Mouse (Mus musculus) CH12.LX (cell line): Measurements from ENCODE around the gene 1700001C02Rik. TPM values are rescaled to one million over a fixed set of nuclear protein-coding genes. Genes with fewer than 3 reads are reported as not detected.

ENCODE experiments used
- DNase-seq: peaks from one replicate; pipeline ENCODE4 v3.0.0-alpha.2; 2013; ENCODE audit errors: extremely low read depth
- H3K27ac ChIP-seq: 2 replicates; pipeline ENCODE4 v1.5.1; 2012; ENCODE audit warnings: low read depth, mild to moderate bottlenecking, control low read depth, moderate library complexity; ENCODE audit not compliant: insufficient read depth
- H3K27me3 ChIP-seq: replicated peaks from 2 replicates; pipeline ENCODE3; 2012; ENCODE audit warnings: inconsistent platforms
- H3K36me3 ChIP-seq, 2 experiments: replicated peaks in 1 of 2; 2 replicates each; pipeline versions ENCODE3 to v1.6.1; 2012; ENCODE audit warnings: inconsistent platforms in 1 of 2, low read length in 1 of 2, mild to moderate bottlenecking in 1 of 2, mixed read lengths in 1 of 2, moderate library complexity in 1 of 2; ENCODE audit not compliant: control insufficient read depth in 1 of 2, insufficient read depth in 1 of 2
- H3K4me1 ChIP-seq, 2 experiments: 2 replicates each; pipeline ENCODE4 v1.6.1; 2012; ENCODE audit warnings: inconsistent platforms in 1 of 2, moderate library complexity in 1 of 2; ENCODE audit not compliant: insufficient read depth in 2 of 2, control insufficient read depth in 1 of 2
- H3K4me2 ChIP-seq: 2 replicates; pipeline ENCODE4 v1.6.1; 2012; ENCODE audit warnings: low read depth, mild to moderate bottlenecking, control low read depth; ENCODE audit not compliant: poor library complexity, insufficient read depth, severe bottlenecking
- H3K4me3 ChIP-seq, 3 experiments: fragments of 150-350 bp in 1 of 3; sonication (generic) in 1 of 3; replicated peaks in 1 of 3; 2 replicates each; pipeline versions ENCODE3 to v1.5.1; 2011 to 2012; ENCODE audit warnings: low read depth in 2 of 3, low read length in 2 of 3, mild to moderate bottlenecking in 2 of 3, moderate library complexity in 2 of 3, control low read depth in 1 of 3, improper control_type of control experiment in 1 of 3, inconsistent platforms in 1 of 3, mixed read lengths in 1 of 3; ENCODE audit not compliant: poor library complexity in 1 of 3
- H3K79me2 ChIP-seq: replicated peaks from 2 replicates; pipeline ENCODE4 v1.6.1; 2012; ENCODE audit warnings: mild to moderate bottlenecking, moderate library complexity; ENCODE audit not compliant: control insufficient read depth, poor library complexity, insufficient read depth, severe bottlenecking; ENCODE audit errors: extremely low read depth
- H3K9ac ChIP-seq: 2 replicates; pipeline ENCODE4 v1.6.1; 2012; ENCODE audit warnings: low read depth, mild to moderate bottlenecking, control low read depth, moderate library complexity; ENCODE audit not compliant: insufficient read depth
- H3K9me3 ChIP-seq: replicated peaks from 2 replicates; pipeline ENCODE3; 2012; ENCODE audit warnings: low read length, inconsistent platforms, mixed read lengths
- BHLHE40 ChIP-seq: IDR thresholded peaks from 2 replicates; pipeline ENCODE4 v1.6.1; 2011; ENCODE audit warnings: mild to moderate bottlenecking, low read depth, low read length, improper control_type of control experiment
- CTCF ChIP-seq, 2 experiments: IDR thresholded peaks in 1 of 2; conservative IDR thresholded peaks in 1 of 2; 2 replicates each; pipeline ENCODE4 v1.5.1; 2011 to 2012; ENCODE audit warnings: low read depth in 2 of 2, low read length in 2 of 2, improper control_type of control experiment in 1 of 2, inconsistent platforms in 1 of 2, mild to moderate bottlenecking in 1 of 2, moderate library complexity in 1 of 2
- E2F4 ChIP-seq: IDR thresholded peaks from 2 replicates; pipeline ENCODE4 v1.6.1; 2011; ENCODE audit warnings: low read depth, low read length, improper control_type of control experiment; ENCODE audit not compliant: insufficient replicate concordance
- EP300 ChIP-seq: IDR thresholded peaks from 2 replicates; pipeline ENCODE4 v1.6.1; 2011; ENCODE audit warnings: low read length, improper control_type of control experiment
- ETS1 ChIP-seq: conservative IDR thresholded peaks from 2 replicates; pipeline ENCODE4 v1.6.1; 2012; ENCODE audit warnings: low read depth, mild to moderate bottlenecking, inconsistent platforms, low read length, improper control_type of control experiment, moderate library complexity
- GABPA ChIP-seq: IDR thresholded peaks from 2 replicates; pipeline ENCODE4 v1.6.1; 2012; ENCODE audit warnings: low read depth, low read length, improper control_type of control experiment, inconsistent platforms; ENCODE audit not compliant: insufficient replicate concordance
- HCFC1 ChIP-seq: IDR thresholded peaks from 2 replicates; pipeline ENCODE4 v1.6.1; 2012; ENCODE audit warnings: low read depth, mild to moderate bottlenecking, inconsistent platforms, low read length, improper control_type of control experiment
- IRF4 ChIP-seq: IDR thresholded peaks from 2 replicates; pipeline ENCODE4 v1.6.1; 2014; ENCODE audit warnings: low read depth, mild to moderate bottlenecking, inconsistent platforms, low read length, improper control_type of control experiment
- KAT2A ChIP-seq: IDR thresholded peaks from 2 replicates; pipeline ENCODE4 v1.6.1; 2012; ENCODE audit warnings: low read length, improper control_type of control experiment, inconsistent platforms; ENCODE audit not compliant: insufficient replicate concordance
- MAZ ChIP-seq: IDR thresholded peaks from 2 replicates; pipeline ENCODE4 v1.6.1; 2012; ENCODE audit warnings: low read depth, mild to moderate bottlenecking, inconsistent platforms, low read length, improper control_type of control experiment, moderate library complexity
- MEF2A ChIP-seq: IDR thresholded peaks from 2 replicates; pipeline ENCODE4 v1.6.1; 2014; ENCODE audit warnings: low read depth, mild to moderate bottlenecking, inconsistent platforms, low read length, improper control_type of control experiment, borderline replicate concordance
- MXI1 ChIP-seq: IDR thresholded peaks from 2 replicates; pipeline ENCODE4 v1.6.1; 2011; ENCODE audit warnings: mild to moderate bottlenecking, low read depth, low read length, improper control_type of control experiment
- PAX5 ChIP-seq: IDR thresholded peaks from 2 replicates; pipeline ENCODE4 v1.6.1; 2012; ENCODE audit warnings: low read length, inconsistent platforms, mixed read lengths
- POLR2A ChIP-seq: IDR thresholded peaks from 2 replicates; pipeline ENCODE4 v1.6.1; 2011; ENCODE audit warnings: low read depth, mild to moderate bottlenecking, improper control_type of control experiment, low read length
- POLR2AphosphoS2 ChIP-seq: IDR thresholded peaks from 2 replicates; pipeline ENCODE4 v1.6.1; 2011; ENCODE audit warnings: low read depth, low read length, improper control_type of control experiment
- RAD21 ChIP-seq: IDR thresholded peaks from 2 replicates; pipeline ENCODE4 v1.6.1; 2011; ENCODE audit warnings: low read depth, mild to moderate bottlenecking, low read length, improper control_type of control experiment, moderate library complexity
- RCOR1 ChIP-seq: conservative IDR thresholded peaks from 2 replicates; pipeline ENCODE4 v1.6.1; 2012; ENCODE audit warnings: low read depth, mild to moderate bottlenecking, inconsistent platforms, low read length, improper control_type of control experiment
- SMC3 ChIP-seq: IDR thresholded peaks from 2 replicates; pipeline ENCODE4 v1.6.1; 2011; ENCODE audit warnings: low read depth, low read length, improper control_type of control experiment
- TBP ChIP-seq: conservative IDR thresholded peaks from 2 replicates; pipeline ENCODE4 v1.6.1; 2011; ENCODE audit warnings: low read depth, low read length, improper control_type of control experiment
- TCF12 ChIP-seq: IDR thresholded peaks from 2 replicates; pipeline ENCODE4 v1.6.1; 2014; ENCODE audit warnings: low read depth, mild to moderate bottlenecking, inconsistent platforms, low read length, improper control_type of control experiment
- UBTF ChIP-seq: IDR thresholded peaks from 2 replicates; pipeline ENCODE4 v1.6.1; 2012; ENCODE audit warnings: low read depth, mild to moderate bottlenecking, inconsistent platforms, low read length, improper control_type of control experiment, moderate library complexity
- USF1 ChIP-seq: IDR thresholded peaks from 2 replicates; pipeline ENCODE4 v1.6.1; 2014; ENCODE audit warnings: low read depth, mild to moderate bottlenecking, inconsistent platforms, low read length, improper control_type of control experiment
- USF2 ChIP-seq: conservative IDR thresholded peaks from 2 replicates; pipeline ENCODE4 v1.6.1; 2011; ENCODE audit warnings: low read depth, low read length, improper control_type of control experiment
- ZC3H11A ChIP-seq: IDR thresholded peaks from 2 replicates; pipeline ENCODE4 v1.6.1; 2012; ENCODE audit warnings: low read depth, mild to moderate bottlenecking, inconsistent platforms, low read length, improper control_type of control experiment
- ZMIZ1 ChIP-seq: IDR thresholded peaks from 2 replicates; pipeline ENCODE4 v1.6.1; 2012; ENCODE audit warnings: low read depth, mild to moderate bottlenecking, inconsistent platforms, low read length, improper control_type of control experiment
- ZNF384 ChIP-seq: IDR thresholded peaks from 2 replicates; pipeline ENCODE4 v1.6.1; 2012; ENCODE audit warnings: low read depth, low read length, improper control_type of control experiment, inconsistent platforms
- dilution Hi-C: fragments of 300-500 bp; cut with MboI; formaldehyde crosslinking; loops from 2 replicates; pipeline ENCODE4 v1.14.3; 2020; ENCODE audit warnings: low sequenced_read_pairs; ENCODE audit not compliant: extremely low pct_unique_long_range_greater_than_20kb, extremely low pct_ligation_motif_present
- in situ Hi-C: fragments of 300-500 bp; cut with MboI; formaldehyde crosslinking; loops from 3 replicates; pipeline ENCODE4 v1.14.3; 2019; ENCODE audit warnings: low sequenced_read_pairs, low pct_ligation_motif_present, low pct_unique_long_range_greater_than_20kb, mixed read lengths
- polyA plus RNA-seq: library from polyadenylated mRNA; unstranded; fragments of >175 nt; gene quantifications from 2 replicates; pipeline ENCODE4 v1.2.1, GENCODE M21; 2012; ENCODE audit warnings: low read depth; ENCODE audit not compliant: insufficient read length
- total RNA-seq, 2 experiments: library from RNA; depleted of rRNA; stranded (reverse); fragments of 300-350 nt in 1 of 2; fragments of >200 nt in 1 of 2; gene quantifications; 2 replicates each; pipeline ENCODE4 v1.2.3; 2012 to 2014

Gene 1700001C02Rik
- total and polyA plus RNA-seq, 3 experiments, result not detected

DNA sequence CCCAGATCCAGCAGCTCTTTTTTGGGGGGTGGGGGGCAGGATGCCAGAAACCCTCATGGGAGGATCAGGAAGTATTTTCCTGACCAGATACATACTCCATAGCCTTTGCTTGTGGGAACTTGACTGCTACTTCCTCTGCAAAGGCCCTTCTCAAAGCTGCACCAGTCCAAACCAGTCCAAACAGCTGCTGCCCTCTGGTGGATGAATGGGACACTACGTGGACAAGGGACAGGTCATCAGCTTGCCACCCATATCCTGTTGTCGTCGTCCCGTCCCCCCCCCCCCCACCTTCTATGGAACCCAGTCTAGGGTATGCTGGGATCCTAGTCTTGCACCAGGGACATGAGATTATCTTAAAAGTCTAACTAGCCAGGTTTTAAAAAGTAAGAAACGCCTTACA, 16.5 kb downstream of the 1700001C02Rik start:
- no peak overlapping the region for H3K4me2 ChIP-seq
- H3K79me2 ChIP-seq, result no peaks in the 10 kb centered on the region
- peak; percentile 62 for DNase-seq
- no peak overlapping the region for H3K27ac ChIP-seq
- H3K4me3 ChIP-seq, result no peak overlapping the region
- no peaks in the 10 kb centered on the region for H3K9me3 ChIP-seq
- H3K36me3 ChIP-seq, result no peaks in the 10 kb centered on the region
- dilution Hi-C loops, result no loop called here
- peaks cover 0 to under 1% of the 10 kb centered on the region in 2 experiments; a peak in 2 of 4 replicates for H3K4me1 ChIP-seq
- in situ Hi-C loops, result loop anchor here (10.0 kb wide), 1 partner anchor 268 kb away; no protein-coding TSS in a partner anchor
- peaks cover 80% of the 10 kb centered on the region for H3K27me3 ChIP-seq
- no peak for TF ChIP-seq BHLHE40
- TF ChIP-seq UBTF, result no peak
- TF ChIP-seq TBP, result no peak
- TF ChIP-seq USF1, result no peak
- TF ChIP-seq TCF12, result no peak
- TF ChIP-seq PAX5, result no peak
- peak; percentile 50 to 78; a peak in 2 of 4 replicates for TF ChIP-seq CTCF (conservative IDR thresholded peaks at IDR 0.05 in 1 of 2, IDR thresholded peaks at IDR 0.05 in 1 of 2; ENCODE audit: low read depth in 2 of 2, low read length in 2 of 2)
- no peak for TF ChIP-seq ZMIZ1
- no peak for TF ChIP-seq POLR2A
- peak; percentile 72 for TF ChIP-seq SMC3
- TF ChIP-seq POLR2AphosphoS2, result no peak
- TF ChIP-seq RAD21, result peak; percentile 58
- TF ChIP-seq USF2, result no peak
- TF ChIP-seq KAT2A, result no peak
- TF ChIP-seq GABPA, result no peak
- no peak for TF ChIP-seq E2F4
- TF ChIP-seq ZC3H11A, result peak; percentile 31; the same call in 1 of the 2 replicates
- no peak for TF ChIP-seq RCOR1
- no peak for TF ChIP-seq HCFC1
- TF ChIP-seq MEF2A, result no peak
- no peak overlapping the region for H3K9ac ChIP-seq

GRCm38 (mm10) chr5:30483533-30483932, 17.7 kb downstream of the 1700001C02Rik start:
- Histone ChIP-seq H3K4me1 (peaks cover 4 to 6% of the 10 kb centered on the region in 2 experiments; a peak in 3 of 4 replicates), H3K36me3 (no peaks in the 10 kb centered on the region), H3K27me3 (peaks cover 81% of the 10 kb centered on the region), H3K4me3 (no peak overlapping the region), H3K9ac (no peak overlapping the region), H3K27ac (no peak overlapping the region), H3K79me2 (no peaks in the 10 kb centered on the region), H3K9me3 (no peaks in the 10 kb centered on the region), H3K4me2 (no peak overlapping the region)
- in situ Hi-C loops (loop anchor here (10.0 kb wide), 1 partner anchor 269 kb away; no protein-coding TSS in a partner anchor), dilution Hi-C loops (no loop called here)
- no peak for DNase-seq
- TF ChIP-seq RAD21, result no peak
- TF ChIP-seq ZNF384, result no peak
- no peak for TF ChIP-seq IRF4
- TF ChIP-seq EP300, result no peak
- no peak for TF ChIP-seq MXI1
- no peak for TF ChIP-seq MAZ
- TF ChIP-seq ETS1, result no peak
